Mouse (Mus musculus): ENCODE results near the gene Tmf1.

Gene Tmf1

DNA sequence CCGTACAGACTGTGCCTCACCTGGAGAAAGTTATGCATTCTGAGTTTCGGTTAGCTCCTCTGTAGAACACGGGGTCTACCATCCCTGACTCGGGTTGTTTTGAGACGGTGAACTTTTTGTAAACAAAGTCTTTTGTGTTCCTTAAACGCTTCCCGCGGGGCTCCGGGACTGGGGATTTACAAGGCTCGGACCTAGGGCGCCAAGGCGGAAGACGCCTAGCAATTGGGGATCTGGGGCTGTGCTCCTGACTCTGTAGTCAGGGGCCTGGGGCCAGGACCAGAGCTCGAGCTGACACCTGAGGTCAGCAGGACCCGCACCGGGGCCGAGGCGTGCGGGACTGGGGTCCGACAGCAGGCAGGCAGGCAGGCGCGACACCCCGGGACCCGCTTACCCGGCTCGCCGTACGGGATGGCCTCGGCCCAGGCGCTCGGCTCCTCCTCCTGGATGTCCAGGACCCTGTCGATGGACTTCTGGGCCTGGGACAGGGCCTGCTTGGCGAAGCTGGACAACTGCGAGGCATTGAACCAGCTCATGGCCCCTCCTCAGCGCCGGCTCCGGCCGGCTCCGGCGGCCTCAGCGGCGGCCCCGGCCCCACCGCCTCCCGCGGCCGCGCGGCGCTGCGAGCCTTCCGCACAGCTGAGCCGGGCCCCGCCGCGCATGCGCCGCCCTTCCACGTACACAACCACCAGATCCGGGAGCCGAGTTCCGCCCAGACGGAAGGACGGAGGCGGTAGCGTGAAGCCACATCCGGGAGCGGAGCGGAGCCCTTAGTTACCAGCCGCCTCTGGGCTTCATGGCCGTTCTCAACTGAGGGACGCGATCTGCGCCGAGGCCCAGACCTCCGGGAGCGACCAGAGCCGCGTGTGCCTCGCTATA is at the start of gene Tmf1:
Tmf1 (minus strand) TSS at position 632 of the 876 bp plus-strand sequence.
- in situ Hi-C loops (cut with MboI; ENCODE audit: unreplicated experiment in 2 of 2), result loop anchor here (5.0 kb wide), 2 partner anchors 34 to 39 kb away; partner anchors contain the start of gene Arl6ip5 (in 1 of the 2)

- in situ Hi-C loops (cut with MboI; ENCODE audit: unreplicated experiment in 2 of 2), result no loop called here
Measured at GRCm38 (mm10) chr6:97227067-97227847, 48.3 kb upstream of the Tmf1 start.

DNA sequence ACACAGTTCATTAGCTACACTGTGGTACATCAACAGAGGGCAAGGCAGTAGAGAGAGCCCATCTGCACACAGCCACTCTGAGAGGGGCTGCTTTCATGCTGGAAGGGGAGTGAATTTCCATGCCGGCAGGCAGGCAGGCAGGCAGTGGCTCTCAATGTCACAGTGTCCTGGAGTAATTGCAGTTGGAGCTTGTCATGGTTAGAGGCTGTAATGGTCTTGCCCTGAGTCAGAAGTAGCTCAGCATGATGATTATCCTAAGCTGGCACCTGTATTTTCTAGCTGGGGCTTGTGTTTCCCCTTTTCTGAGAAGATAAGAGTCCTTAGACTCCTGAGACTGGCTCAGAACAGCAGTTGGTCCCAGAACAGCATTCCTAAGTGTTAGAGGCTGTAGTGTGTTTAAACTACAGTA is 47.2 kb upstream of the Tmf1 start:
- in situ Hi-C loops (cut with MboI; ENCODE audit: unreplicated experiment in 2 of 2), result no loop called here

- in situ Hi-C loops (cut with MboI; ENCODE audit: unreplicated experiment in 2 of 2), result no loop called here
Measured at GRCm38 (mm10) chr6:97224505-97224904, 45.6 kb upstream of the Tmf1 start.

DNA sequence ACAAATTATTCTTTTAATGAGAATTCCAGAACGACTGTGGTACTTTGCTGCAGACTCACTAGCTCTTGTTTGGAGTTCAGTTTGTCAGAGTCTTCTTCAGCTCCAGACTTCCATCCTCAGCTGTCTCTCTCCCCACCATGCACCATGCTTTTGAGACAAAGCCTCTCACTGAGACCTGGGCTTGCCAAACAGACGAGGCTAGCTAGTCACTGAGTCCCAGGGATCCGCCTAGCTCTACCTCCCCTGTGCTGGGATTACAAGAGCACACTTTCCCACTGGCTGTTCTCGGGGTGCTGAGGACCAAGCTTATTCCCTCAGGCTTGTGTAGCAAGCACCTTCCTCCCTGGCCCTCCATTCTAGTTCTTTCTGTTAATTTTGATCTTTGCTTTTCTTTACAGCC is 44.6 kb upstream of the Tmf1 start:
- in situ Hi-C loops (cut with MboI; ENCODE audit: unreplicated experiment in 2 of 2), result no loop called here

- in situ Hi-C loops (cut with MboI; ENCODE audit: unreplicated experiment in 2 of 2), result no loop called here
Measured at GRCm38 (mm10) chr6:97222931-97223467, 44.1 kb upstream of the Tmf1 start.

GRCm38 (mm10) chr6:97222321-97222720 is 43.4 kb upstream of the Tmf1 start:
- in situ Hi-C loops (cut with MboI; ENCODE audit: unreplicated experiment in 2 of 2), result no loop called here

- in situ Hi-C loops (cut with MboI; ENCODE audit: unreplicated experiment in 2 of 2), result no loop called here
Measured at GRCm38 (mm10) chr6:97221205-97222025, 42.5 kb upstream of the Tmf1 start.

- in situ Hi-C loops (cut with MboI; ENCODE audit: unreplicated experiment in 2 of 2), result no loop called here
Measured at GRCm38 (mm10) chr6:97220672-97221071, 41.8 kb upstream of the Tmf1 start.

GRCm38 (mm10) chr6:97216154-97216821 is 37.4 kb upstream of the Tmf1 start:
- in situ Hi-C loops (cut with MboI; ENCODE audit: unreplicated experiment in 2 of 2), result loop anchor here in 1 of 2 experiments (5.0 kb wide), 1 partner anchor 39 kb away; the partner anchor contains the start of gene Tmf1

DNA sequence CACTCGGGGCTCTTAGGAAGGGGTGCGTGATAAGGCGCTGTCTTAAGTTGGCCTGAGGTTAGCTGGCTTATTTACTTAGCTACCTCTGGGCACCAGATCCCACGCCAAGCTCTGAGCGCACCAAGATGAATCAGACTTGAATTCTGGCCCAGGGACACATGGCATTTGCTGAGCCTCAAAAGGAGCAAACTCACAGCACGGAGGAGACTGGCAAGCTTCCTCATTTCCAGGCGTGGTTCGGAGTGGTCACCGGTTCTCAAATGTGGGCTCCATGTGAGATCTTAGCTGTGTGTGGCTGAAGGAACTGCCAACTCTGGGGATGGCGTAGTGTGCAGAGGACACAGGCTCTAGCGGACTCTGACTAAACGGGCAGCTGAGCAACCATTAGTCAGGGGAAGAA is 33.1 kb upstream of the Tmf1 start:
- in situ Hi-C loops (cut with MboI; ENCODE audit: unreplicated experiment in 2 of 2), result loop anchor here in 1 of 2 experiments (5.0 kb wide), 1 partner anchor 35 kb away; the partner anchor contains the start of gene Tmf1

- in situ Hi-C loops (cut with MboI; ENCODE audit: unreplicated experiment in 2 of 2), result loop anchor here in 1 of 2 experiments (5.0 kb wide), 1 partner anchor 34 kb away; the partner anchor contains the start of gene Tmf1
Measured at GRCm38 (mm10) chr6:97210962-97211601, 32.2 kb upstream of the Tmf1 start.

GRCm38 (mm10) chr6:97210191-97210961 is 31.5 kb upstream of the Tmf1 start, which contains the start of gene Arl6ip5:
Arl6ip5 (plus strand) TSS chr6:97210689.
- in situ Hi-C loops (cut with MboI; ENCODE audit: unreplicated experiment in 2 of 2), result loop anchor here in 1 of 2 experiments (5.0 kb wide), 1 partner anchor 33 kb away; the partner anchor contains the start of gene Tmf1

DNA sequence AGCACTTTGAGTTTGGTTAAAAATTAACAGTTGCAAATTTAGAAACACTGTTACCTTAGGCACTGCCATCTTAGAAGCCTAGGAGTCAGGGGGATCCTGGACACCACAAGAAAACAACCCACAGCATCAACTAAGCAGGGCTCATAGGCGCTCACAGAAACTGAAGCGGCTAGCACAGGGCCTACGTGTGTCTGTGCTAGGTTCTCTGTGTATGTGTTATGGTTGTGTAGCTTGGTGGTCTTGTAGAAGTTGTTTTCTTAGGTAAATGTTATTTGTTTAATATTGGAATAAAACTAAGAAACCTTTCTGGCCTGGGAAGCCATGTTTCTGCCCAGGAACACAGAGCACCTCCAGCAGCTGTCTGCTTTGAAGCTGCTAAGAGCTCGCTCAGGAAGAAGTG is 30.8 kb upstream of the Tmf1 start:
- in situ Hi-C loops (cut with MboI; ENCODE audit: unreplicated experiment in 2 of 2), result loop anchor here in 1 of 2 experiments (5.0 kb wide), 1 partner anchor 32 kb away; the partner anchor contains the start of gene Tmf1

DNA sequence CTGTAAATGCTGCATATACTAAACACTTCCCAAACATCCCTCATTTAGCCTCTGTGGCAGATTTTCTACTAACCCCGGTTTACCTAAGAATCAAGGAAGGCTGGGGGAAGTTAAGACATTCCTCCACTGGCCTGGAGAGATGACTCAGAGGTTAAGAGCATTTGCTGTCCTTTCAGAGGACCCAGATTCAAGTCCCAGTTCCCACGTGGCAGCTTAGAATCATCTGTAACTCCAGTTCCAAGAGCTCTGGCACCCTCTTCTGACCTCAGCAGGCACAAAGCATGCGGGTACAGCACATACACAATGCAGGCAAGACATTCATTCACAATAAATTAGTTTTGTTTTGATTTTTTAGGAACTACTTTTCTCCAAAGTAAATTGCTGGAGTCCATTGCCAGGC is 30.3 kb upstream of the Tmf1 start:
- in situ Hi-C loops (cut with MboI; ENCODE audit: unreplicated experiment in 2 of 2), result no loop called here

DNA sequence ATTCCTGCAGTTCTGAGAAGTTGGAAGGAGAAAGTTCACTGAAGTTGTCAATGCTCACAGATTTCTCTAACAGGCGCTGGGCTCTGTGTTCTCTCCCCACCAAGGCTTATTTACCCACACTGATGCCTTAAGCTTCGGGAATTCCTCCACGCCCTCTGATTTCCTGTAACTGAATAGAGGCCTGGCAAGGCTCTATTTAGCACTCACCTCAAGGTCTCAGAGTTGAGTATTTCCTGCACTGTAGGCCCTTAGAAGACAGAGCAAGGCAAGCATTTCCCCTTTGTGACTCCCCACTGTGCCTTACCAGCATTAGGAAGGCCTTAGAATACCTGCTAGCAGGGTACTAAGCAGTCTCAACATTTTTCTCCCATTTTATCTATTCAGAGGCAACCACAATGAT is 29.5 kb upstream of the Tmf1 start:
- in situ Hi-C loops (cut with MboI; ENCODE audit: unreplicated experiment in 2 of 2), result no loop called here

- in situ Hi-C loops (cut with MboI; ENCODE audit: unreplicated experiment in 2 of 2), result no loop called here
Measured at GRCm38 (mm10) chr6:97207085-97207484, 28.2 kb upstream of the Tmf1 start.

DNA sequence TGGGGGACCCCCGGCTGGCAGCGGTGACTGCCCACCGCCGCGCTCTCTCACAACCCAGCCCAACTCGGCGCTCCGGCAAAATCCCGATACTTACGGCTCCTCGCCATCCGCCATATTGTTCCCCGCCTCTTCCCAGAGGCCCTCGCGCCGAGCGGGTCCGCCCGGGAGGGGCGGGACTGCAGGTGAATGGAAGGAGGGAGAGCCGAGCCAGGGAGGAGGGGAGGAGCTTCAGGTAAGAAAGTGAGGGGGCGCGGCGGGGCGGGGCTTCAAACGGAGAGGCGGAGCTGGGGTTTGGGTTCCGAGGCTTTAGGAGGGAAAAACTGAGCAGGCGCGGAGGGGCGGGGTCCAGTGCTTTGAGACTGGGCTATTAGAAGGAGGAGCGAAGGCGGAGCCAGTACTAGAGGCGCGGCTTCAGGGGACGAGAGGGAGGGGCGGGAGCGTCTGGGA is 26.5 kb upstream of the Tmf1 start, which contains the start of gene Uba3:
Uba3 (minus strand) TSS at position 209 of the 447 bp plus-strand sequence.
- in situ Hi-C loops (cut with MboI; ENCODE audit: unreplicated experiment in 2 of 2), result no loop called here

All from v-Abl transformed pro-B cells (cell line).